Mouse (Mus musculus) embryonic facial prominence, embryonic 11.5 days (tissue): ENCODE measurements around the gene Krt82. TPM values are rescaled to one million over a fixed set of nuclear protein-coding genes. Genes with fewer than 3 reads are reported as not detected.
A peak's percentile ranks its signal among the peaks of the same experiment; 100 is the strongest.

ENCODE experiments used
- ATAC-seq: fragments of 200-750 bp; cut with Nextera tagmentation; replicated peaks from 2 replicates; pipeline ENCODE4 v1.8.0; 2017; ENCODE audit warnings: low read depth; ENCODE audit not compliant: insufficient number of reproducible peaks, low FRiP score, low TSS enrichment
- DNase-seq: peaks from one replicate; pipeline ENCODE4 v3.0.0-alpha.2; 2015; ENCODE audit warnings: low spot score
- H3K27ac ChIP-seq: fragments of 300-500 bp; sonication (generic); replicated peaks from 2 replicates; pipeline ENCODE4 v1.5.1; 2014; ENCODE audit warnings: mild to moderate bottlenecking, low read depth, low read length, control low read depth
- H3K27me3 ChIP-seq: fragments of 300-500 bp; sonication (generic); 2 replicates; pipeline ENCODE4 v1.6.1; 2014; ENCODE audit warnings: mild to moderate bottlenecking, low read length, moderate library complexity, mixed read lengths; ENCODE audit not compliant: control insufficient read depth, insufficient read depth
- H3K36me3 ChIP-seq: fragments of 300-500 bp; sonication (generic); replicated peaks from 2 replicates; pipeline ENCODE4 v1.6.1; 2014; ENCODE audit warnings: low read depth, mild to moderate bottlenecking, low read length, moderate library complexity, mixed read lengths; ENCODE audit not compliant: control insufficient read depth, insufficient read depth
- H3K4me1 ChIP-seq: fragments of 300-500 bp; sonication (generic); 2 replicates; pipeline ENCODE4 v1.6.1; 2014; ENCODE audit warnings: low read length, mixed read lengths; ENCODE audit not compliant: control insufficient read depth, insufficient read depth
- H3K4me2 ChIP-seq: fragments of 300-500 bp; sonication (generic); 2 replicates; pipeline ENCODE4 v1.6.1; 2014; ENCODE audit warnings: low read depth, mild to moderate bottlenecking, control low read depth, low read length, moderate library complexity
- H3K4me3 ChIP-seq: fragments of 300-500 bp; sonication (generic); 2 replicates; pipeline ENCODE4 v1.5.1; 2014; ENCODE audit warnings: low read depth, low read length, control low read depth
- H3K9ac ChIP-seq: fragments of 300-500 bp; sonication (generic); replicated peaks from 2 replicates; pipeline ENCODE4 v1.6.1; 2014; ENCODE audit warnings: mild to moderate bottlenecking, control low read depth, low read length
- H3K9me3 ChIP-seq: fragments of 300-500 bp; sonication (generic); replicated peaks from 2 replicates; pipeline ENCODE4 v1.6.1; 2016; ENCODE audit warnings: mild to moderate bottlenecking, low read length, inconsistent platforms, mixed read lengths; ENCODE audit not compliant: control insufficient read depth
- WGBS: fragments of 180-500 bp; shearing (Covaris S2); extraction: QIAGEN DNeasy Blood & Tissue Kit; methylation state at CpG from one replicate; pipeline ENCODE4 v1.1.7; 2014; 5-methylcytosine and 5-hydroxymethylcytosine counted together
- polyA plus RNA-seq: library from polyadenylated mRNA; unstranded; fragments of >200 nt; fragmentation: Nextera tagmentation; extraction: Ambion mirVana; gene quantifications from 2 replicates; pipeline ENCODE4 v1.2.1, GENCODE M21; 2014

Krt82 gene
- polyA plus RNA-seq = not detected in 2 replicates

GRCm38 (mm10) chr15:101550567-101550966 lies at the start of gene Krt82:
Gene Krt82 (minus strand): TSS chr15:101550667.
- no peak within 1 kb of the TSS for H3K4me2 ChIP-seq
- no peaks in the 10 kb centered on the region for H3K27me3 ChIP-seq
- H3K9me3 ChIP-seq = no peaks in the 10 kb centered on the region
- no peaks in the 10 kb centered on the region for H3K4me1 ChIP-seq
- DNase-seq = no peak
- no peak within 1 kb of the TSS for H3K4me3 ChIP-seq
- H3K9ac ChIP-seq = no peak within 1 kb of the TSS
- no peak for ATAC-seq
- 86% methylated on average over 7 of the region's 7 CpGs for whole genome bisulfite sequencing
- no peaks in the 10 kb centered on the region for H3K36me3 ChIP-seq
- no peak within 1 kb of the TSS for H3K27ac ChIP-seq

GRCm38 (mm10) chr15:101599123-101599522 lies 48.7 kb upstream of the Krt82 start:
- Histone ChIP-seq H3K9me3 (no peaks in the 10 kb centered on the region), H3K4me3 (no peak overlapping the region), H3K27ac (no peak overlapping the region), H3K4me2 (no peak overlapping the region), H3K9ac (no peak overlapping the region), H3K4me1 (no peaks in the 10 kb centered on the region), H3K27me3 (no peaks in the 10 kb centered on the region), H3K36me3 (no peaks in the 10 kb centered on the region)
- ATAC-seq (no peak), DNase-seq (no peak)
- 72% methylated on average over 6 of the region's 6 CpGs for WGBS

- H3K9me3 ChIP-seq = no peaks in the 10 kb centered on the region
- H3K4me3 ChIP-seq = no peak overlapping the region
- WGBS = 84% methylated on average over 10 of the region's 10 CpGs
- no peak overlapping the region for H3K27ac ChIP-seq
- no peaks in the 10 kb centered on the region for H3K4me1 ChIP-seq
- H3K27me3 ChIP-seq = no peaks in the 10 kb centered on the region
- no peak for ATAC-seq
- no peak overlapping the region for H3K9ac ChIP-seq
- no peak for DNase-seq
- H3K4me2 ChIP-seq = no peak overlapping the region
- no peaks in the 10 kb centered on the region for H3K36me3 ChIP-seq
Measured at GRCm38 (mm10) chr15:101588216-101588615, 37.7 kb upstream of the Krt82 start.

DNA sequence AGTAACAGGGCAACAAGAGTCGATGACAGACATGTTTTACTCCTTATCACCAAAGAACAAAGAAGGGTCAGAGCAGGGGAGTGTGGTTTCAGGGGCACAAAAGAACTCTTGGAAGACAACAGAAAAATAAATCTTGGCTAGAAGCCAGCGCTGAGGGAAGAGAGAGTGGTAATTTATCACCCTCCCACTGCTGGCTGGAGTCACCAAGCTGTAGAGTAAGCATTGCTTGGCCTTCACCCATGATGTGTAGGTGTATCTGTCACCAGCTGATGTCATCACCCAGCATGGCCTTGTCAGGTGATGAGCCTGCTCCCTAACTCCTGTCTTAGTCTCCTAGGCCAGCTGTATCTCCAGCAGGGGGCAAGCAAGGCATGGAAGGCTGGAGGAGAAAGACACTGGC lies 34.0 kb upstream of the Krt82 start:
- H3K4me3 ChIP-seq = no peak overlapping the region
- H3K4me1 ChIP-seq = no peaks in the 10 kb centered on the region
- no peaks in the 10 kb centered on the region for H3K27me3 ChIP-seq
- WGBS = 56% methylated on average over 2 of the region's 2 CpGs
- DNase-seq = no peak
- H3K27ac ChIP-seq = no peak overlapping the region
- H3K4me2 ChIP-seq = no peak overlapping the region
- H3K36me3 ChIP-seq = no peaks in the 10 kb centered on the region
- H3K9ac ChIP-seq = no peak overlapping the region
- ATAC-seq = no peak
- no peaks in the 10 kb centered on the region for H3K9me3 ChIP-seq

- Histone ChIP-seq H3K9me3 (no peaks in the 10 kb centered on the region), H3K36me3 (no peaks in the 10 kb centered on the region), H3K27ac (no peak overlapping the region), H3K9ac (no peak overlapping the region), H3K4me1 (no peaks in the 10 kb centered on the region), H3K27me3 (no peaks in the 10 kb centered on the region), H3K4me3 (no peak overlapping the region), H3K4me2 (no peak overlapping the region)
- DNase-seq (no peak), ATAC-seq (no peak)
- 74% methylated on average over 8 of the region's 8 CpGs for WGBS
Measured at GRCm38 (mm10) chr15:101583211-101583965, 32.9 kb upstream of the Krt82 start.

GRCm38 (mm10) chr15:101581701-101582100 lies 31.2 kb upstream of the Krt82 start:
- no peak overlapping the region for H3K9ac ChIP-seq
- H3K36me3 ChIP-seq = no peaks in the 10 kb centered on the region
- H3K27me3 ChIP-seq = no peaks in the 10 kb centered on the region
- H3K9me3 ChIP-seq = no peaks in the 10 kb centered on the region
- H3K4me2 ChIP-seq = no peak overlapping the region
- H3K27ac ChIP-seq = no peak overlapping the region
- H3K4me1 ChIP-seq = no peaks in the 10 kb centered on the region
- no peak overlapping the region for H3K4me3 ChIP-seq
- ATAC-seq (no peak), DNase-seq (no peak)
- 66% methylated on average over 3 of the region's 3 CpGs for WGBS

- H3K27ac ChIP-seq = no peak overlapping the region
- ATAC-seq (no peak), DNase-seq (no peak)
- H3K9ac ChIP-seq = no peak overlapping the region
- no peak overlapping the region for H3K4me2 ChIP-seq
- 82% methylated on average over 5 of the region's 5 CpGs for WGBS
- H3K27me3 ChIP-seq = no peaks in the 10 kb centered on the region
- H3K4me3 ChIP-seq = no peak overlapping the region
- H3K36me3 ChIP-seq = no peaks in the 10 kb centered on the region
- H3K9me3 ChIP-seq = no peaks in the 10 kb centered on the region
- H3K4me1 ChIP-seq = no peaks in the 10 kb centered on the region
Measured at GRCm38 (mm10) chr15:101575506-101575905, 25.0 kb upstream of the Krt82 start.

DNA sequence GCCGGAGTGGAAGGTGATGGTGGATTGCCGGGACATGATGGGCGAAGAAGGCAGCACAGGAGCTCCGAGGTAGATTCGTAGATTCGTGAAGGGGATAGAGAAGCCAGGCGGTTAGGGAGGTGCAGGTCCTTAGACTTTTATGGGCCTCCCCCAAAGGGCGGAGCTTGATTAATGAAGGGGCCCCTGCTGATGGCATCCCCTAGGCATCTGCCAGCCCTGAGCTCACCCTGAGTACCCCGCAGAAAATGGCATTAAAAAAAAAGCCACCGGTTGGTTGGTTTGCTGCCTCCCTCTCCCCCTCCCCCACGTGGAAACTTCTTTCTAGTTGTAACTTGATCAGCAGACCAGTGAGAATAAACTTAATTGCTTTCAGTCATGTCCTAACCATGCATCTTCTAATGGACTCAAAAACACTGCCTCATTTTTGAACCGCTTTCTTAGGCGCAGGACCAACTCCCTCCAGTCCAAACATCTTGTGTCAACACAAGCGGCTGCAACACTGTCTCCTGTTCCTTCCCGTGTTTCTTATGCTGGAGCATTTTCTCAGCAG lies 23.4 kb upstream of the Krt82 start, which contains the start of gene Krt75:
Gene Krt75 (minus strand): TSS at position 109 of the 550 bp plus-strand sequence.
- Histone ChIP-seq H3K9ac (no peak within 1 kb of the TSS), H3K9me3 (no peaks in the 10 kb centered on the region), H3K4me3 (no peak within 1 kb of the TSS), H3K27me3 (no peaks in the 10 kb centered on the region), H3K4me1 (no peaks in the 10 kb centered on the region), H3K27ac (no peak within 1 kb of the TSS), H3K4me2 (no peak within 1 kb of the TSS), H3K36me3 (no peaks in the 10 kb centered on the region)
- peak; percentile 54 for DNase-seq
- 57% methylated on average over 15 of the region's 15 CpGs for WGBS
- no peak for ATAC-seq
